Mouse (Mus musculus) hindbrain, embryonic 11.5 days (tissue): ENCODE results near the gene Fxyd5. TPM values are rescaled to one million over a fixed set of nuclear protein-coding genes. Genes with fewer than 3 reads are reported as not detected.
A peak's percentile ranks its signal among the peaks of the same experiment; 100 is the strongest.

ENCODE experiments used
- ATAC-seq: fragments of 200-750 bp; cut with Nextera tagmentation; 2 replicates; pipeline ENCODE4 v1.8.0; 2017; ENCODE audit warnings: mild to moderate bottlenecking, moderate TSS enrichment, moderate library complexity; ENCODE audit not compliant: low FRiP score
- DNase-seq: peaks from one replicate; pipeline ENCODE4 v3.0.0-alpha.2; 2015; ENCODE audit warnings: low spot score
- H3K27ac ChIP-seq: fragments of 300-500 bp; sonication (generic); 2 replicates; pipeline ENCODE4 v1.5.1; 2014; ENCODE audit warnings: mild to moderate bottlenecking, low read depth, low read length
- H3K27me3 ChIP-seq: fragments of 300-500 bp; sonication (generic); 2 replicates; pipeline ENCODE4 v1.6.1; 2014; ENCODE audit warnings: mild to moderate bottlenecking, low read length, moderate library complexity, mixed read lengths; ENCODE audit not compliant: control insufficient read depth, insufficient read depth
- H3K36me3 ChIP-seq: fragments of 300-500 bp; sonication (generic); 2 replicates; pipeline ENCODE4 v1.6.1; 2014; ENCODE audit warnings: mild to moderate bottlenecking, low read length, moderate library complexity, mixed read lengths; ENCODE audit not compliant: control insufficient read depth, insufficient read depth
- H3K4me1 ChIP-seq: fragments of 300-500 bp; sonication (generic); replicated peaks from 2 replicates; pipeline ENCODE4 v1.6.1; 2014; ENCODE audit warnings: low read length, mixed read lengths; ENCODE audit not compliant: control insufficient read depth, insufficient read depth
- H3K4me2 ChIP-seq: fragments of 300-500 bp; sonication (generic); replicated peaks from 2 replicates; pipeline ENCODE4 v1.6.1; 2014; ENCODE audit warnings: mild to moderate bottlenecking, low read depth, low read length
- H3K4me3 ChIP-seq: fragments of 300-500 bp; sonication (generic); 2 replicates; pipeline ENCODE4 v1.5.1; 2014; ENCODE audit warnings: low read depth, low read length
- H3K9ac ChIP-seq: fragments of 300-500 bp; sonication (generic); 2 replicates; pipeline ENCODE4 v1.6.1; 2014; ENCODE audit warnings: low read depth, low read length
- H3K9me3 ChIP-seq: fragments of 300-500 bp; sonication (generic); 2 replicates; pipeline ENCODE4 v1.6.1; 2016; ENCODE audit warnings: low read length; ENCODE audit not compliant: control insufficient read depth
- WGBS: fragments of 180-500 bp; shearing (Covaris S2); extraction: QIAGEN DNeasy Blood & Tissue Kit; methylation state at CpG from one replicate; pipeline ENCODE4 v1.1.7; 2014; 5-methylcytosine and 5-hydroxymethylcytosine counted together
- polyA plus RNA-seq: library from polyadenylated mRNA; unstranded; fragments of >200 nt; fragmentation: Nextera tagmentation; extraction: Ambion mirVana; gene quantifications from 2 replicates; pipeline ENCODE4 v1.2.1, GENCODE M21; 2014

The Fxyd5 gene
- polyA plus RNA-seq, 1 experiment from 2014 or later: 12.3 TPM

DNA sequence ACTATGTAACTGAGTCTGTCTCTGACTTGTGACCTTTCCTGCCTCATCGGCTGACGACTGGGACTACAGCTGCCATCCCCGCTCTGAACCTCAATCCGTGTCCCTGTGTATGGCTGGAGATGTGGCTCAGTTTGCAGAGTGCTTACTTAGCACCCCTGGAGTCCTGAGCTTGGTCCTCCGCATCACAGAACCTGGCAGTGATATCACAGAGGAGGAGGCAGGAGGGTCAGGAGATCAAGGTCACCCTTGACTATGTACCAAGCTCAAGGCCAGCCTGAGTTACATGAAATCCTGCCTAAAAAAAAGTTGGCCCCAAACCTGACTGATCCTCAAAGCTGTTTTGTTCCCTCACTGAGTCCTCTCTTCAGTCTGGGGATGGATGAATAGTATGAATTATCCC lies 15.4 kb upstream of the Fxyd5 start:
- H3K4me3 ChIP-seq: no peak overlapping the region
- no peaks in the 10 kb centered on the region; the same call in 1 of the 2 replicates for H3K4me1 ChIP-seq
- WGBS: 68% methylated on average over 5 of the region's 5 CpGs

DNA sequence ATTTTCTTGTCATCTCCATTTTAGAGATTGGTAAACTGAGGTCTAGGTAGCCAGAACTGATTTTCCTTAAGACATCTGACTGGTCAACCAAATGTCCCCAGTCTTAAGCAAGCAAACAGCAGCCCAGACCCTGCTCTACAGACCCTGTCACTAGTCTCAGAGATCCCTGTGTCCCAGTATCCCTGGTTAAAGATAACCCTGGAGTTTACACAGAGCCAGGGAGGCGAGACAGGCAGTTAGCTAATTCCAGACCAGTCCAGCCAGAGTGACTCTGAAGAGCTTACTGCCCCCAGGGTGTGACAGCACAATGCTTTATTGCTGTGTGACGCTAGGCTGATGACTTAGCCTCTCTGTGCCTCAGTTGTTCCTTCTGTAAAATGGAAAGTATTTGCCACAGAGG lies 14.8 kb upstream of the Fxyd5 start, which contains the start of gene Fxyd1:
TSS of gene Fxyd1 (minus strand) at position 129 of the 400 bp plus-strand sequence.
- Histone ChIP-seq H3K36me3 (no peaks in the 10 kb centered on the region), H3K27me3 (peaks cover 25% of the 10 kb centered on the region), H3K27ac (no peak within 1 kb of the TSS), H3K9ac (no peak within 1 kb of the TSS), H3K9me3 (no peaks in the 10 kb centered on the region), H3K4me1 (peaks cover under 1% of the 10 kb centered on the region; the same call in 1 of the 2 replicates), H3K4me3 (no peak within 1 kb of the TSS), H3K4me2 (no peak within 1 kb of the TSS)
- ATAC-seq (no peak), DNase-seq (no peak)
- 79% methylated on average over 2 of the region's 2 CpGs for WGBS

More for the DNA sequence above, 15.4 kb upstream of the Fxyd5 start:
- Histone ChIP-seq H3K9me3 (no peaks in the 10 kb centered on the region), H3K27ac (no peak overlapping the region), H3K4me2 (no peak overlapping the region), H3K36me3 (no peaks in the 10 kb centered on the region), H3K27me3 (peaks cover 19% of the 10 kb centered on the region), H3K9ac (no peak overlapping the region)
- DNase-seq (no peak), ATAC-seq (no peak)

DNA sequence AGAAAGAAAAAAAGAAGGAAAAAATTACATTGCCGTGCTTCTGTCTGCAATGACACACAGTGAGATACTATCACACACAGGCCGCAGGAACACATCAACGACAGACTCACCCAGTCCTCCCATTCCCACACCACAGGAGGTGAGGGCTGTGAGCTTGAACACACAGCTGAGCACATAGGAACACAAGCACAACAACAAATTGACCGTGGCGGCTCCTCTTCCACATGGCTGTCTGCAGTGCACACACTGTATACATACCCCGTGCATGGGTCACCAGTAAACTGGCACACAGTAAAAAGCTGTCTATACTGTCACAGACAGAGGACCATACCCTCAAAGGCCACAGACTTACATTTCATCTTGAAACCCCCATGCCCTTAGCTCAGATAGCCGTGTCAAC lies 14.2 kb upstream of the Fxyd5 start:
- no peak overlapping the region for H3K9ac ChIP-seq
- 70% methylated on average over 7 of the region's 7 CpGs for WGBS
- H3K36me3 ChIP-seq: no peaks in the 10 kb centered on the region
- peaks cover 32% of the 10 kb centered on the region for H3K27me3 ChIP-seq
- DNase-seq (no peak), ATAC-seq (no peak)
- no peak overlapping the region for H3K4me3 ChIP-seq
- no peak overlapping the region for H3K27ac ChIP-seq
- H3K9me3 ChIP-seq: no peaks in the 10 kb centered on the region
- H3K4me1 ChIP-seq: peaks cover 3% of the 10 kb centered on the region
- no peak overlapping the region for H3K4me2 ChIP-seq

DNA sequence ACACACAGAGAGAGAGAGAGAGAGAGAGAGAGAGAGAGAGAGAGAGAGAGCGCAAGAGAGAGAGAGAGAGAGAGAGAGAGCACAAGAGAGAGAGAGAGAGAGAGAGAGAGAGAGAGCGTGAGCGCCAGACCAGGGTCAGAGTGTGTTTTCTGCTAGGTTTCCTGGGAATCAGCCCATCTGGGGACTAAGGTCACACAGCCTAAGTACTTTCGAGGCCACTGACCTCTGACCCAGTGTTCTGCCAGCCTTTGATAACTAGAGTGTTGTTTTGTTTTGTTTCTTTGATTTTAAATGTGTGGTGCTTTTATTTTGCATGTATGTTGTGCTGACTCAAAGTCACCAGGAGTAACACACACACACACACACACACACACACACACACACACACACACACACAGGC lies 13.6 kb upstream of the Fxyd5 start:
- peaks cover 5% of the 10 kb centered on the region for H3K4me1 ChIP-seq
- no peaks in the 10 kb centered on the region for H3K36me3 ChIP-seq
- H3K4me2 ChIP-seq: no peak overlapping the region
- H3K4me3 ChIP-seq: no peak overlapping the region
- WGBS: 19% methylated on average over 3 of the region's 4 CpGs
- no peak overlapping the region for H3K9ac ChIP-seq
- peaks cover 37% of the 10 kb centered on the region for H3K27me3 ChIP-seq
- ATAC-seq: no peak
- H3K27ac ChIP-seq: no peak overlapping the region
- no peak for DNase-seq
- no peaks in the 10 kb centered on the region for H3K9me3 ChIP-seq

DNA sequence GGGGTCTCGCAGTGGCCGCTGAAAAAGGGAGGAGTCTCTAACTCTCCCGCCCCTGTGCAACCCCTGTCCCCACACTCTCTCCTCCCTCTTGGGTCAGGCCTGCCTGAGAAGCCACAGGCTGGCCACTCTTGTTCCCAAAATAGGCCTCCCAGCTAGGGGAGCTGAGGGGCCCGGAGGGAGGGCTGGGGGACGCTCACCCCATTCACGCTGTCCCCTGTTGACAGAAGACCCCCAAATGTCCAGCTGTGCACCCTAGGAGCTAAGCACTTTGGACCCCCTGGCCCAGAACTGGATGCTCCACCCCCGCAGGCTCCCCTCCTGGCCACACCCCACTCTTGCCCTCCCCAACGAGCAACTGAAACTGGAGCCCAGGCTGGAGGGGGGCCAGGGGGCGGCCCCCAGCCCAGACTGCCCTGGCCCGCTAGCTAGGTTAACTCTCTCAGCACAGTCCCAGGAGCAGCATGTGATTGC lies 13.1 kb upstream of the Fxyd5 start:
- Histone ChIP-seq H3K9ac (no peak overlapping the region), H3K9me3 (no peaks in the 10 kb centered on the region), H3K36me3 (no peaks in the 10 kb centered on the region), H3K27ac (no peak overlapping the region), H3K27me3 (peaks cover 42% of the 10 kb centered on the region), H3K4me3 (no peak overlapping the region), H3K4me1 (peaks cover 5% of the 10 kb centered on the region), H3K4me2 (no peak overlapping the region)
- no peak for ATAC-seq
- 4% methylated on average over 8 of the region's 10 CpGs for WGBS
- no peak for DNase-seq

DNA sequence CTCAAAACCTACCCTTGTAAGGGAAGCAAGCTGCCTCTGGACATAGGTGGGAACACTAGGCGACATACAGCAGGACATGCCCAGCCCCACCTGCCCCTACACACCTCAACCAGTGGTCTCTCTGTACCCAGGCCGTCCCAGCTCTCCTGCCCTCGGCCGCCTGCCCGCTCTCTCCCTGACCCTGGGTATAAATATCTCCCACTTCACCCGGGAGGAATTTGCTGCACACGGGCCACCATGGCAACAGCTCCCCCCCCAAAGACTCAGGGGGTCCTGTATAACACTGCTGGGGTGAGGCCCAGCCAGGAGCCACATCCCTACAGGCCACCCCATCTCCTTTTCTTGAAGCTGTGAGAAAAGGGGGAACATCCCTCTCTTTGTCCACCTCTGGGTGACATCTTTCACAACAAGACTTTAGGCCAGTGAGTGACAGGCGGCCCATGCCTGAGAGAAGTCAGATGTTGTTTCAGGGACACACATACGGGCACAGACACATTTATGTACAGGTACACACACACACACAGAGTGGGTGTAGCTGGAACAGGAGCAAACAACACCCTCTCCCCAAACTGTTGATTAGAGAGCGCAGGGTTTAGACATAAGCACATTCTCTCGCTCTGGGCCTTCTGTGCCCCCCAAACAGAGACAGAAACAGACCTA lies 12.5 kb upstream of the Fxyd5 start:
- no peak overlapping the region for H3K4me3 ChIP-seq

DNA sequence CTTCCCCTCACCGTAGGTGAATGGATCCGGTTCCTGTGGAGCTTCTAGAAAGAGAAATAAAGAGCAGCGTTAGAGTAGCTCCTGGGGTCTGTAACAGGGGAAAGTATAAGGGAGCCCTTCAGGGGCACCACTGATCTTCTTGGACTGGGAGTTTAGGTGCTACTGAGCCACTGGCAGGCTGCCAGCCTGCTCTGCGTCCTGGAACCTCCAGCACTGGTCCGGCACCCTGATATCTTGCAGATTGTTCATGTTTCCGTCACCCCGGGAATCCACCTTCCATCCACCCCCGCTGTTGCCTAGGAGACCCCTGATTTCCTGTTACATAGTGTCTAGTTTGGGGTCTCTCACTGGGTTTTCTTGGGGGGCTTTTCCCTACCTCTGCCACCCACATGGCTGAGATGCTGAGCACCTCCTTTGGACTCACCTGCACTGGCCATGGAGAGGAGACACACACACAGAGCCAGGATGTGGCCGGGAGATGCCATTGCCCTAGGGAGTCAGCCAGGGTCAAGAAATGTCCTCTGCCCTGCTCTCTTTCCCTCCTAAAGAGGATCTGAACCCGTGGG lies 11.7 kb upstream of the Fxyd5 start:
- Histone ChIP-seq H3K27me3 (peaks cover 53% of the 10 kb centered on the region), H3K4me3 (no peak overlapping the region), H3K9ac (no peak overlapping the region), H3K36me3 (no peaks in the 10 kb centered on the region), H3K4me2 (no peak overlapping the region), H3K9me3 (no peaks in the 10 kb centered on the region), H3K27ac (no peak overlapping the region), H3K4me1 (peaks cover 7% of the 10 kb centered on the region)
- WGBS: 31% methylated on average over 10 of the region's 10 CpGs
- no peak for DNase-seq
- ATAC-seq: no peak

More for the DNA sequence above, 12.5 kb upstream of the Fxyd5 start:
- Histone ChIP-seq H3K4me1 (peaks cover 6% of the 10 kb centered on the region), H3K27me3 (peaks cover 48% of the 10 kb centered on the region), H3K9me3 (no peaks in the 10 kb centered on the region), H3K4me2 (no peak overlapping the region), H3K27ac (no peak overlapping the region), H3K9ac (no peak overlapping the region), H3K36me3 (no peaks in the 10 kb centered on the region)
- whole genome bisulfite sequencing: 45% methylated on average over 11 of the region's 11 CpGs
- no peak for DNase-seq
- ATAC-seq: no peak

DNA sequence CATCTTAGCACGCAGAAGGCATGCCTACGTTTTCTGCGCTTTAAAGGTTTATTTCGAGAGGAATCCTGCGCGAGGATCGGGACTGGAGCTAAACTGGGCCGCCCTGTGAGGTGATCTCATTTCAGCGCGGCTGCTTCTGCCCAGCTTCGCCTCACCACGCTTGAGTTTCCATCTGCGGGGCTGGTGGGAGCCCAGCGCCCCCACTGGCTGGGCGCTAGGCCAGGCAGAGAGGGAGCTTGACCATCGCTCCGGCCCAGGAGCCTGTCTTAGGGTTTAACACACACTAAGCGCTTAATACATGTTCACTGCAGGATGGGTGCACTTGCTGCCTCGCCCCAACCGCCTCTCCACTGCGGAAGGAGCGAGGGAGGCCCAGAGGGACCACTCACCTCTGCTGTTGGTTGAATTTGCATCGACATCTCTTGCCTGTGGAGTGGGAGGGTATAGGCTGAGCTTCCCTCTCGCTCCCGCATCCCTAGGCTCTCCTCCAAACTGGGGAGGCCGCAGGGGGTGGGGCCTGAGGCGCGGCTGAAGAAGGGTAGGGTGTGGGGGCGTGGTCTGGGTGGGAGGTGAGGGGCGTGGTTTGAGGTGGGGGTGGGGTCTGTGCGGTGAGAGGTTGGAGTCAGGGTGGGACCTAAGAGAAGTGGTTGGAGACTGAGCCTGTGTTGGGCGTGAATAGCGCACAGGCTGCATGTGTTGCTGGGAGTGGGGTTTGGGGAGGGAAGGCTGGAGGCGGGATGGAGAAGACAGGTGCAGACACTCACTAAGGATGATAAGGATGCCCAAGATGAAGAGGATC lies 10.6 kb upstream of the Fxyd5 start:
- Histone ChIP-seq H3K36me3 (no peaks in the 10 kb centered on the region), H3K27ac (no peak overlapping the region), H3K9me3 (no peaks in the 10 kb centered on the region), H3K4me3 (peak overlapping the region; percentile 14), H3K4me1 (peaks cover 7% of the 10 kb centered on the region), H3K4me2 (peak overlapping the region; percentile 26), H3K9ac (0 out of 2 replicates have a peak overlapping the region, but pooled peaks have one; percentile 31), H3K27me3 (peaks cover 53% of the 10 kb centered on the region)
- ATAC-seq (peak; percentile 26), DNase-seq (peak; percentile 56)
- WGBS: 2% methylated on average over 28 of the region's 34 CpGs
